Mouse (Mus musculus): ENCODE results near the gene Gm28051.

Gene Gm28051

GRCm38 (mm10) chr12:102686321-102686720 lies 71.2 kb downstream of the Gm28051 start:
- DNase-seq (ENCODE audit: low read depth, low spot score), result no peak

GRCm38 (mm10) chr12:102685523-102685931 lies 72.0 kb downstream of the Gm28051 start:
- DNase-seq (ENCODE audit: low read depth, low spot score), result no peak

GRCm38 (mm10) chr12:102684720-102685386 lies 72.7 kb downstream of the Gm28051 start:
- DNase-seq (ENCODE audit: low read depth, low spot score), result no peak

GRCm38 (mm10) chr12:102683979-102684378 lies 73.6 kb downstream of the Gm28051 start:
- DNase-seq (ENCODE audit: low read depth, low spot score), result no peak

GRCm38 (mm10) chr12:102683438-102683837 lies 74.1 kb downstream of the Gm28051 start:
- no peak for DNase-seq (ENCODE audit: low read depth, low spot score)

- no peak for DNase-seq (ENCODE audit: low read depth, low spot score)
Observed at GRCm38 (mm10) chr12:102682722-102683299, 74.8 kb downstream of the Gm28051 start.

- DNase-seq (ENCODE audit: low read depth, low spot score), result no peak
Observed at GRCm38 (mm10) chr12:102682085-102682484, 75.5 kb downstream of the Gm28051 start.

- peak; percentile 66 for DNase-seq (ENCODE audit: low read depth, low spot score)
Observed at GRCm38 (mm10) chr12:102681590-102681989, 76.0 kb downstream of the Gm28051 start.

- DNase-seq (ENCODE audit: low read depth, low spot score), result no peak
Observed at GRCm38 (mm10) chr12:102678820-102679219, 78.7 kb downstream of the Gm28051 start.

GRCm38 (mm10) chr12:102677089-102677488 lies 80.5 kb downstream of the Gm28051 start:
- DNase-seq (ENCODE audit: low read depth, low spot score), result no peak

- DNase-seq (ENCODE audit: low read depth, low spot score), result no peak
Observed at GRCm38 (mm10) chr12:102674556-102674955, 83.0 kb downstream of the Gm28051 start.

GRCm38 (mm10) chr12:102674123-102674522 lies 83.4 kb downstream of the Gm28051 start:
- no peak for DNase-seq (ENCODE audit: low read depth, low spot score)

- no peak for DNase-seq (ENCODE audit: low read depth, low spot score)
Observed at GRCm38 (mm10) chr12:102672857-102673839, 84.4 kb downstream of the Gm28051 start.

GRCm38 (mm10) chr12:102672176-102672575 lies 85.4 kb downstream of the Gm28051 start:
- no peak for DNase-seq (ENCODE audit: low read depth, low spot score)

GRCm38 (mm10) chr12:102670848-102671247 lies 86.7 kb downstream of the Gm28051 start:
- DNase-seq (ENCODE audit: low read depth, low spot score), result peak; percentile 30
